Mouse (Mus musculus) retina, embryonic 14.5 days (tissue): ENCODE measurements at regions not wholly inside any gene's neighbourhood (a gene's known extent, or its start where the extent isn't known, plus 50 kb on each side); places are given as distances from the start of the nearest gene placed in this dataset.

ENCODE experiments used
- DNase-seq: peaks from one replicate; pipeline ENCODE4 v3.0.0-alpha.2; 2015; ENCODE audit warnings: low spot score

DNA sequence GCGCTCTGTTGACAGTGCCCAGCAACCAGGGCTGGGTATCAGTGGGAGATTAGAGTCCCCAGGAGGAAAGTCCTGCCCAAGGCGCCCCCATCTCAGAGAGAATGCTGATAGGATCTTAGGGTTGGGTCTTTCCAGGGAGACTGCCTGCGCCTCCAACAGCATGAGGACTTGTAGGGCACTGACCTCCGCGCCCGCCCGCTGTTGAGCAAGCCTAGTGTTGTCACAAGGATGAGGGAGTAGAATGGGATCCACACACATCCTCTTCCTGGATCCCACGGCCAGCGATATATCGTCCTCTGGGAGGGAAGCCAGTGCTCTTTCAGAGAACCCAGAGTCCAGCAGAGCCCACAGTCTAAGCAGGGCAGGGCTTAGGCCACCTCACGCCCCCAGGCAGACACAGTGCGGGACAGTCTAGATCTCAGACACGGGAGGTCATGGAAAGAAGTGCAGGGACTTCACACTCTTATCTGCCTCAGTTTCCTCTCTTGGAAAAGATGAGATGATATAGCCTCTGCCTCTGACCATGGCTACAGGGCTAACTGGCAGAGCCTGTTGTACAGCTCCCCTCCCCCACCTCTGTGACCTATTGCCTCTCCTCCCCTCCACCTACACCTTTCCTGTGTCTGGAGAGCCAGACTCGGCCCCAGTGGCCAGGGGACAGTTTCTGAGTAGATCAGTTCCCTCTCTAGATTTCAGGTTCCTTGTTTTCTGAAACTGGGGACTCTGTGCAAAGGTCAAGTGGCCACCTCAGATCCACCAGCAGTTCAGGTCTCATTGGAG is 52.0 kb upstream of the Dusp5 start:
- no peak for DNase-seq

DNA sequence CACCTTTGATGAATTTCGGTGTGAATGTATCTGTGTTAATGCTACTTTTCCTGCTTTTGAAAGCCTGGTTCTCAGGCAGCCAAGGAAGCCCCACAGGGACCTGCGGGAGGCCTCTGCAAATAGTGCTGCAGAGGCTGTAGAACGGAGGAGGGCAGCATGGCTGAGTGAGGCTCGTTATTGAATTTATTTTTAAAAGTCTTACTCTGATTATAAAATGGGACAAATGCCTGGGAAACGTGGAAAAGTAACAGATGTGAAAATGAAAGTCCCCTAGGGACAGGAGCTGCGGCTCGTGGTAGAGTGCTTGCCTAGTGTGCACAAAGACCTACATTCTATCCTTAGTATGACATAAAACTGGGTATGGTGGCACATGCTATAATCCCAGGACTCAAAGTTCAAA is 59.7 kb upstream of the Dusp5 start:
- DNase-seq = no peak

DNA sequence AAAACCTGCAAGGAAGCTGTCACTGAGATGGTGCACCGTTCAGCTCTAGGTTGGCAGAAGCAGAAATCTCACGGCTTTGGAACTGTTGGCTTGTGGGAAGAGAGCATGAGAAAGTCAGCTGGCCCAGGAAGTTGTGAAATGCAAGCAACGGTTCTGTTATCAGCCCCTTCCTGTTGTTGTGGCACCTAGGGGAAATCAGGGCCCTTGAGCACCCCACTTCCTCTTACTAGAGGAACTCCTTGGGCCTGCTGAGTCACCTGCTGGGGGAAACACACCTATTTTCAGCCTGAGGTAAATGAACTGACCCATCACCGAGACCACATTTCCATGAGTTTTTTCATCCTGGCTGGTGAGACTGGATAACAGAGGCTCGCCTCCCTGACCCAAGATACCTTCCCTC is 64.2 kb upstream of the Dusp5 start:
- no peak for DNase-seq

DNA sequence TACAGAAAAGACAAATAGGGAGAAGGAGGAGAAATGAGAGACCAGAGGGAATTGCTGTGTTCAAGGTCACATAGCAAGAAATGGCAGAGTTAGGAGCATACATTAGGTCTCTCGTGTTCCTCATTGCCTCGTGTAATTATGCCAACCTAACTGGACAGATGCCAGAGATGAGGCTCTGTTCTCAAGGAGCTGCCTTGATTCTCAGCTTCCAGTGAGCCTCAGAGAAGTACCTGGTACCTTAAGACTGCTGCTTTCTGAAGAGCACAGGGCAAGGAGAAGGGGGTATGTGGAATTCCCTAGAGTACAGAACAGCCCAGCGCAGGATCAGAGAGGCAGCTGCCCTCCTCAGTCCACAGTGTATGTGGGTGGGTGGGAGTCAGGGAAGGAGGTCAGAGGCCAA is 64.8 kb upstream of the Dusp5 start:
- no peak for DNase-seq

DNA sequence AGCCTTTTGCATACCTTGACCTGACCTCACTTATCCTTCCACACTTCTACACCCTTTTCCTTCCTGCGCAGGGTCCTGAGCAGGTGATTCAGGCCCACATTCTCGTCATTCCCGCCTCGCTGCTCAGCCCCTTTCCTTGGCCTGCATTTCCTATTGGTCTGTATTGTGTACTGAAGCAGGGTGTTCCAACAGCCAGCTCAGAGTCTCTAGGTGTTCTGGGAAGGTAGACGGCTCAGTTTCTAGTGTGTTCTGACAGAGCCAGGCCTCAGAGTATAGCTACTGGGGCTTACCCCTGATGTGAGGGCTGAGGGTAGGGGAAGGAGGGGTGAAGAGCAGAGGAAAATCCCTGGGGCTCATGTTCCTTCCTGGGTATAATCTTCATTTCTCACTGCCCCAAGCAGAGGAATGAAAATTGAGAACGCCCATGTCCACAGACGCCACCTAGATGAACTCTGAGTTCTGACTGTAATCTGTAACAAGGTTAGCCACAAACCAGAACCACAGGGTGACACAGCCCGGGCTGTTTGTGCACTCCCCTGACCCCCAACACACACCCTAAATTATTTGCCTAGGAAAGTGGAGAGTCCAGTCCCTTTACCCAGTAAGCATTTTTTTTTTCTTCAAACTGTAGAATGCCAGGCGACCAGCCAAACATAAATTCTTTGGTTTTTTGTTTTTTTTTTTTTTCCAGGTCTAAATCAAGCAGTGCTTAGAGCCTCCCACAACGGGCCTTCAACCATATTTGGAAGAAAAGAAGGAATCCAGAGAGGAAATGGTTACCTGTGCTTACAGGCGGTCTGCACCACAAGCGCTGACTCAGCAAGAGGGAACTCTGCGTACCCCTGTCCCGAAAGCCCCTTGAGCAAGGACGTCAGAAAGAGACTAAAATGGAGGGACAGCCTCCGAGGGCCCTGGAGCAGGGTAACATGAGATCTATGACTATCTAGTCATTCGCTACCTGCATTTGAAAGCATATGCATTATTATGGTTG is 67.6 kb upstream of the Dusp5 start:
- no peak for DNase-seq

DNA sequence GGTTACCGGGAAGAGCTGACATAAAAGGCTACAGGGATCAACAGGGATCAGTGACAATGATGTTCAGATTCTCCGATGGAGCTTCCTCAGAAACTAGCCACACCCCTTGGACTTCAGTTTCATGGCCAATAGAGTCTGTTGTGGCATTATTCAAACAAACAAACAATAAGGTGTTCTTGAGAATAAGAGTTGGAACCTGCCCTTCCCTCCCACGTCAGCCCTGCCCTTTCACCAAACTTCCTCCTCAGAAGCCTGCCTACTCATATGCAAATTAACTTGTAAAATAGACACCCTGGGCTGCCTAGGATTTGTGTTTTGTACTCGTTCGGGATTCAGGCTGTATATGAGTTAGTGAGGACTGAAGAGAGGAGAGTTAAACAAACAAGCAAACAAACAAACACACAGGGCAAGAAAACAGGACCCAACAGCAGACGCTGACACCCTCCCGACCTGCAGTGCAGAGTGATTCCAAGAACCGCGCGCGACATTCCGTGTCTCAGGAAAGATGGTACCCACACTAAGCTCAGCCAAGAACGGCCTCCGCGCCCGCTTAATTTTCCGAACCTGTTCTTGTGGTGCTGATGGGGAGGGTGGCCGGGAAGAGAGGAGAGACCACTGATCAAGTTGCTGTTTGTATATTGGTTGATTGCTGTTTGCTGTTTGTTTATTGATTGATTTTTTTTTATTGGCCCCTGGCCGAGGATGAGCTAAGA is 68.4 kb upstream of the Dusp5 start:
- DNase-seq = no peak

DNA sequence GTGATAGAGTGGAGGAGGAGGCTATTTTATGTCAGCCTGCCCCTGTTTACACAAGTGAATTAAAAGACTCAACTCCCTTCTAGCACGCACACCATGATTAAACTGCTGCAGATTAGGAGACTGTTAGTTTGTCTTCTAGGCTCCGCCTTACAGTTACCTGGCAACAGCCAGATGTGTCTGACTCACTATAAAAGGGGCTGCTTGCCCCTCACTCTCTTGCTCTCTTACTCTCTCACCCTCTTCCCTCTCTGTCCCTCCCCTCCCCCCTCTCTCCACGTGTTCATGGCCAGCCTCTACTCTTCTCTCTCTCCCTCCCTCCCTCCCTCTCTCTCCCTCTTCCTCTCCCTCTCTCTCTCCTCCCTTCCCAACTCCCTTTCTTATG is 69.0 kb upstream of the Smndc1 start:
- DNase-seq = no peak

DNA sequence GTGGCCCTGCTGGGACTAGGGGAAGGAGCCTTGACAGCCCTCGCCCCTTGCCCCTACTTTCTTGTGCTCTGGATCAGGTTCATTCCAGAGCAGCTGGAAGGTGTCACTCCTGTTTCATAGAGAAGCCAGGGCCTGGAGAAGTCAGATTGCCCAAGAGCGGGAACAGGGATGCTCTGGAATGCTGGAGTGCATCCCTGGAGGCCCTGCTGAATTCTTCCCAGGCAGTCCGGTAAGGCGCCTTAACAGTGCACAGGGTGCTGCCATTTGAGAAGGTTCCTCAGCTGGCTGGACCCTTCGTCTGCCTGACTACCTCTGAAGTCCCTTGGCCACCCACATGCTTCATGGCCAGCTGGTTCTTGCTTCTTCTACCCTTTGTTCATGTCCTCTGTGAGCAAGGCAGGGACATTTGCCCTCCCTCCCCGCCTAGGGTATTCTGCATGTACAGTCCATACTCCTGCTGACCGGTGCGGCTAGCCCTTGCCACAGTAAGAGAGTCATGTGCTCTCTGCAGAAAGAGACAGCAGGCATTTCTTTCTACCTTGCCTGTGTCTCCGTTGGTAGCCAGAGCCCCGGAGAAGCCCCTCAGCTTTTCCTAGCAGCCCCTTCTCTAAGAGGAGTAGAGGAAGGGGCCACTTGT is 68.5 kb upstream of the Smndc1 start:
- no peak for DNase-seq

DNA sequence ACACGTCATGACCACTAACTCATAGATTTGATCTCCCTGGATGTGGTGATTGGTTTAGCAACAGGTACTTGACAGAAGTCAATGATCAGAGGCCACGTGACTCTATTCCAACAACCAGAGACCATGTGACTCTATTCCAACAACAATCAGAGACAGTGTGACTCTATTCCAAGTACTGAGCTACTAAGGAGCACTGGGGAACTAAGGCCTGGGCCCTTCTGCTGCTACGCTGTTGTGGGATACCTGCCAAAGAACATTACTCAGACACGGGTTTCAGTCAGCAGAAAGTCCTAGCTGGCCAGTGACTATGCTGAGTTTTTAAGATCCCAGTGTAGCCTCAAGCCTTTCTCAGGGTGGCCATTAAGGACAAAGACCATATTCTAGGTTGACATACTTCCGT is 66.3 kb upstream of the Smndc1 start:
- no peak for DNase-seq

DNA sequence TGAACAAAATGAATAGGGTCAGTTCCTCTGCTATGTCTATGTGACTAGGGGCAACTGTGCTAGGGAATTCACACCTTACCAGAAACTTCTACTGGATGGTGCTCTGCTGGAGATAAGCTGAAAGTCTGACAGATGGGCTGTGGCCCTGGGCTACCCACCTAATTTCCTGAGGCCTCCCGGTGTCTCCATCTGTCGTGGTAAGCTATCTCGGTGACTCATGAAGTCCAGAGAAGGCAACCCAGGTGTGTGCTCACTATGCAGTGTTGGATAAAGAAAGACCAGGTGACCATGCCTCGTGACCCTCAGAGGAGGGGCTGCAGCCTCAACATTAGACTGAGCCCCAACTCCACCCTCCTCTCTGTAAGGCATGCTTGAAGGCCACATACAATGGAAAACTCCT is 64.2 kb upstream of the Smndc1 start:
- DNase-seq = no peak

DNA sequence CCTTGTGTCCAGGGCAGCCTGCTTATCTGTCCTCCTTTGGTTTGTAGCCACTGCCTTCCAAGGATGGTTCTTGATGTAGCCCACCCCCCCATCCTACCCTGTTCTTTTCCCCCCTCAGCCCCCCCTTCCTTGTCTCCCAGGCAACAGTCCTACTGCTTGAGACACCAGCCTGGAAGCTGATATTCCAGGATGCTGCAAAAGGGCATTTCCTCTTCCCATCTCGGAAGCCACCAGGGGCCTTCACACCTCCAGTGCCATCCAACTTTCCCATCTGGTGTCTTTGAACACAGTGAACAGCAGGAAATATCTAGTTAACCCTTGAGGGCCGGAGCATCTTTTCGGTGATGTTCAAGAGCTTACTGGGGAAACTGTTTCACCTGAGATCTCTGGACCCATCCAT is 63.7 kb upstream of the Smndc1 start:
- DNase-seq = no peak

DNA sequence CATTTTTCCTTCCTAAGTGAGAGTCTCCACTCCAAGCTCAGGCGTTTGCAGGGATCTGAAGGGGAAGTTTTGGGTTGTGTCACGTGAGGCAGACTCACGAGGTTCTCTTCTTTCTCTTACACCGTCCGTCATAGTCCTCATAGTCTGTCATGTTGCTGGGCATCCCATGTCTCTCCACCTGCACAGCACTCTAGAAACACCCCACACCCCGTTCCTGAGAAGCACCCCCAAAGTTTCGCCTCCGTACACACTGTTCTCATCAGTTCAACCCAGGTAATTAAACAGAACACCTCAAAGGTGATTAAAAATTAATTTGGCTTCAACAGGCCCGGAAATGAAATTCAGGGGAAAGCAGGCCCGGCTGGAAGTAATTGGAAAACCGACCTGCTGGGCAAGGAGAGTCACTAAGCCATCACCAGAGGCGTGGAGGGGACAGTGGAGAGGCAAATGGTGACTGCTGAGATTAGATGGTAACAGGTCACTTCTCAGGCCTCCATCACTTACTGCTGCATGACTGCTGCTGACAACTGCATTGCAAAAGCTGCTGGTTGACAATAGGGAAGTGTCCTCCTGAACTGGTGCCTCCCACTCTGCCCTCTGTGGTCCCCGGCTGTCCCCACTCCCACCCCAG is 63.1 kb upstream of the Smndc1 start:
- DNase-seq = peak; percentile 57

DNA sequence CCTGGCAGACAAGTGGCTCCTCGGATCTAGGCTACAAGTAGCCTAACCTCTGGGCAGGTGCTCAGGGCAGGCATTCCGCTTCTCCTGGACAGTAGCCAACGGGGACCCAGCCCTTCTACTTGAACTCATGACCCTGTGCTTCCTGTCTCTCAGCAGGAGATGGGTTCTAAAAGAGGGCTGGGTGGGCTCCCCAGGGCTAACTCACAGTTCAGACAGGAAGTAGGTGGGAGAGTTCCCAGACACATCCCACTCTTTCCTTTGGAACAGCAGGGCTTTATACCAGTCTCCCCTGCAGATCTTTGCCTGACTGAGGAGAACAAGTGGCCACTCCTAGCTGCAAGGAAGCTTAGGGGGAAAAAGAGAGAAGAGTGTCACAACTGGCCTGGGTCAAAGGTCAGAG is 62.0 kb upstream of the Smndc1 start:
- DNase-seq = no peak

DNA sequence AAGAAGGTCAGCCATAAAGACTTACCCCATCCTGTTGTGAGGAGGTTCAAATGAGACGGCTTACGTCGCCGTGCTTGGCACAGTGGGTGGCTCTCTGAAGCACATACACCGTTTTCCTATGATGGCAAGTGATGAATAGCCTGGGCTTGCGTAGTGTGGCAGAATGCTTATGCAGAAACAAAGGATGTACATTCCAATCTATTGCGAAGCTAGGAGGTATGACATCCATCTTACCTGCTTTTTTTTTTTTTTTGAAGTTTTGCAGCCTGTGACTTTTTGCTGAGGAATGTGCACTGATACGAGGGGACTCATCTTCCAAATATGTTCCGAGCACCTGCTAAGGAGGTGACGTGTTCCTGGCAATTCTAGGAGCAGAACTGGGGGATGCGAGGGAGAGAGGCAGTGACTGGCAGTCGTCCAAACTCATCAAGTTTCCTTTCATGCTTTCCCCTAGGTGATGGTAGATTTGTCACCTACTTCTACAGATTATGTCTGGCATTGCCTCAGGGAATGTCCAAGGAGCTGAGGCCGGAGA is 61.1 kb upstream of the Smndc1 start:
- DNase-seq = no peak

DNA sequence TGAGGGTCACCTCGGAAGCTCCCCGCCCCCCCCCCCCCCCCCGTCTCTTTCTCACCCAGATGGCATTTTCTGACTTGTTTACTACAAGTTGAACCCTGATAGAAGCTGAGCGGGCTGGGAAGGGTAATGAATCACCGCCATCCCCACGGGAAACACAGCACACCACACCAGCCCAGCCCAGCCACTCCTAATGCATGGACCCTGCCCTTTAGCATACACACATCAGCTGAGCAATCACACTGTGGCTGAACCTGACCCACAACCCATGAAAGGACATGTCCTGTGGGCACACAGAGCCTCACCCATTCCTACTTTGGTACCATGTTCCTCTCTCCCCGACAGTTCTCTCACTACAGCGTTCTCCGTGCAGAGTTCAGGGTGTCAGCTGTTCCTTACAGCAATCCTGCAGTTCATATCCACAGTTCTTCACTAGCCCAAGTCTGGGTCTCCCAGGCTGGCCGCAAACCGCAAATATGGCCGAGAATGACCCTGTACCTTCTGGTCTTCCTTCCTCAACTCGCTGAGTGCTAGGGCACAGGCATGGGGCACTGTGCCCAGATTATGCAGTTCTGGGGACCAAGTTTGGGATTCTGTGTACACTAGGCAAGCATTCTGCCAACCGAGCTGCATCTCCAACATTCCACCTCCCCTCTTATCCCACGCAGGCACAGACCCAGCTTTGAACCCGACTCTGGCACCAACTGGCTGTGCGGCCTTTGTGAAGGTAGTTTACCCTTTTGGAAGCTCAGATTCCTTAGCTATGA is 60.4 kb upstream of the Smndc1 start:
- no peak for DNase-seq

DNA sequence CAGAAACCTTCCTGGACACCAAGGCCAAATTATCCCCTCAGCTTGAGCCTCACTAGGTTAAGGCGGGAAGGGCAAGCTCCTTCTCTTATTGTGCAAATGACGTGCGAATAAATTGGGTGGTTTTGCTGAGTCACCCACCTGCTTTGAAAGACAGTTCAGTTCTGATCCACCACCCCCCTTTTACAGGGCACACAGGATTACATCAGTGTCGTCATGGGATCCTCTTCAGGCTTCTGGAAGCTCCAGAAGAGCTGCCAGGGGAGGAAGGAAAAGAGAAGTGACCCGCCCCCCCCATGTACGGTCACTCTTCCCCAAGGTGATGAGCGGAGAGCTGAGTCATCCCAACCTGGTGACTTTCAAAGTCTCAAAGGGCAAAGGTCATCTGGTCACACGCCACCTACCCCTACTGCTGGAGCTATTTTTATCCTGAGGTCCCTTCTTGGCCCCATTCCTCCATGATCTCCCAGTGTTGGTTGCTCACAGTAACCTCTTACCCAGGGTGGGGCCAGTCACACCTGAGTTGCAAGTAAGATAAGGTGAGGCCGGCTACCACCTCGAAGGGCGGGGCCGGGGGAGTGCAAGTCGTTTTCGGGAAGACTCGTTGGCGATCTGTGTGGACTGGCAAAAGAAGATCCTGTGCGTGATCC is 58.9 kb upstream of the Smndc1 start:
- DNase-seq = no peak

DNA sequence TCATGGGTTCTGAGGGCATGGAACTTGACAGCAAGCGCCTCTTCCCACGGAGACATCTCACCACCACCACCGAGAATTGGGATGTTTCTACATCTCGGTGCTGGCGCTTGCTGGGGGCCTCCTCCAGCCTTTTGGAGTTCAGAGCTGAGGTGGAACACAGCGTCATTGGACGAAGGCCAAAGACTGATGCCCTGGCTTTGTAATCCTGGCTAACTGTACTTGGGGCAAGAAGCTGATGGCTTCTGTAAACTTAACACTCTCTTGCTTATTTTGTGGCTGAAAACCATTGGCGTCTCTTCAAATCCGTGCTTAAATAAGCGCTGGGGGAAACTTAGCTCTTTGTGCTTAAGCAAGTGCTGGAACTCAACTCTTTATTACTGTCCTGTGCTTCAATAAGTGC is 57.8 kb upstream of the Smndc1 start:
- DNase-seq = no peak

DNA sequence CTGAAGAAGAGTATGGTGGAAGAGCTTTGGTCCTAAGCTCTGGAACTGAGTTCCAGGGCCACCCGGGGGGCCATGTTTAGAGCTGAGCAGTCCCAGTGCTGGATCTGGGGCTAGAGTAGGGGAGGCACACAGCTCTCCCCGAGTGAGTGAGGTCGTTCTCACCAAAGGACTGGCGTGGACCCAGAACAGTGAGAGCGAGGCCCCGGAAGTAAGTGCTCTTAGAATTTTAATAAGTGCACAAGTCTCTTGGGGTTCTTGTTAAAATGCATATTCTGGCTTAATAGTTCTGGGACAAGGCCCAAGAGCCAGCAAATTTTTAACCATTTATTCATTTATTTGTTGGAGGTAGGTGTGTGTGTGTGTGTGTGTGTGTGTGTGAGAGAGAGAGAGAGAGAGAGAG is 57.4 kb upstream of the Smndc1 start:
- no peak for DNase-seq

DNA sequence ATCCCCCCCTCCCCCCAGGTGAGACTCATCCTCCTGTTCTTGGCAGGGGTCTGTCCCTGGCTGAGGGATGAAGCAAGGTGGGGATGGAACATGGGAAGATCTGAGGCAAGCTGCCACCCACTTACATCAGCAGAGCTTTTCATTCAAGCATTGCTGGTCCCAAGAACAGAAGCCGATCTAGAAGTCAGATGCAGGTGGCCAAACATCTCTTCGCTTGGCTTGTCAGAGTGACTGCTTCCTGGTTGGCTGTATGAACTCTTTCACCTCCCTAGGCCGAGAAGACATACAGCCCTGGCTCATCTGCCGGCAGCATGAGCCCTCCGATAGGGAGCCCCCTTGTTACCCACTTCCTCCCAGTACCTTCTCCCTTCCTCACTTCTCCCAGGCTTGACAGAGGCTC is 55.8 kb upstream of the Smndc1 start:
- no peak for DNase-seq

DNA sequence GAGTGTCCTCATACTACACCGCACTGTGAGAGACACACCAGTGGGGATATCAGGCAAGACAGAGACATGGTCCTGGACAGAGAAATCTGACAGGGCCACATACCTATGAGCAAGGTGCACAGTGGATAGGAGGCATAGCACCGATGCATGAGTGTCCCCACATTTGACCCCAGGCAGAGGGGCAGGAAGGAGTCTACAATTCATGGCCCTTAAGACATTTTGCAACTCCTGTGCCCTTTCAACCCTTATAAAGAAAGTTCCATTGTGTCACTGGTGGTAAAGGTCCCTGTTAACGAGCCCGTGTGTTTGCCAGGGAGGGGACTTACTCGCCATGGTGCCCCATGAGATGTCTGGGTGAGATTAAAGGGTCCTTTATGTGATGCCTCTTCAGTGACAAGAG is 54.3 kb upstream of the Smndc1 start:
- DNase-seq = no peak
